Mouse (Mus musculus): ENCODE measurements at regions not wholly inside any gene's neighbourhood (a gene's known extent, or its start where the extent isn't known, plus 50 kb on each side); places are given as distances from the start of the nearest gene placed in this dataset.

GRCm38 (mm10) chr12:94587031-94587430 lies 1105.0 kb upstream of the Flrt2 start:
- H3K27ac ChIP-seq (ENCODE audit: insufficient read depth, low read length): no peak overlapping the region

DNA sequence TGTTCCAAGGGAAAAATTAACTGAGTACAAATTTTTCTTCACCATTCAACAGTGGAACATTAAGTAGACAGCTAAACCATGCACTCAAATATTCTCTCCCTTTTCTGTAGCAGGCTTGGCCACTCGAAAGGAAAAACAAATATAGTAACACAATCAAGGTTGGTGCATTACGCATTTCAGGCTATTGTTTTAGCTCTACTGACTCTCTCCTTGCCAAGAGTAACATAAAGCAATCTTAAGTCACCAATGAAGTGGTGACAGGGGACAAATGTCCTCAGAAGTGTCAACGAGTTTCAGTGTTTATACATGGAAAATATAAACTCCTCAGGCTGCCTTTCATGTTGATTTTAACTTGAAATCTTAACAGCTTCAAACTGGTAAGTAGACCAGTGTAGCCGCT lies 1103.4 kb upstream of the Flrt2 start:
- Histone ChIP-seq H3K4me1 (ENCODE audit: control insufficient read depth, insufficient read depth, low read length) (no peaks in the 10 kb centered on the region), H3K27me3 (ENCODE audit: control insufficient read depth, insufficient read depth, low read length) (no peaks in the 10 kb centered on the region), H3K4me3 (replicated peaks; ENCODE audit: insufficient read depth, low read depth, low read length) (no peak overlapping the region), H3K27ac (ENCODE audit: insufficient read depth, low read length) (no peak overlapping the region)
- no peak for DNase-seq
- no peak for TF ChIP-seq CTCF (IDR thresholded peaks at IDR 0.05; ENCODE audit: borderline replicate concordance, insufficient read depth, low read depth, low read length)
- TF ChIP-seq POLR2A (IDR thresholded peaks at IDR 0.05; ENCODE audit: borderline replicate concordance, insufficient read depth, low read length): no peak
- 75% methylated on average over 4 of the region's 4 CpGs for WGBS

More at GRCm38 (mm10) chr12:94587031-94587430, 1105.0 kb upstream of the Flrt2 start:
- DNase-seq: no peak
- 37% methylated on average over 4 of the region's 4 CpGs for WGBS
- H3K27me3 ChIP-seq (ENCODE audit: control insufficient read depth, insufficient read depth, low read length): no peaks in the 10 kb centered on the region
- no peak for TF ChIP-seq CTCF (IDR thresholded peaks at IDR 0.05; ENCODE audit: borderline replicate concordance, insufficient read depth, low read depth, low read length)
- no peak for TF ChIP-seq POLR2A (IDR thresholded peaks at IDR 0.05; ENCODE audit: borderline replicate concordance, insufficient read depth, low read length)
- H3K4me1 ChIP-seq (ENCODE audit: control insufficient read depth, insufficient read depth, low read length): no peaks in the 10 kb centered on the region
- no peak overlapping the region for H3K4me3 ChIP-seq (replicated peaks; ENCODE audit: insufficient read depth, low read depth, low read length)

GRCm38 (mm10) chr12:94589033-94589432 lies 1103.0 kb upstream of the Flrt2 start:
- no peak overlapping the region for H3K4me3 ChIP-seq (replicated peaks; ENCODE audit: insufficient read depth, low read depth, low read length)
- no peak for DNase-seq
- no peaks in the 10 kb centered on the region for H3K4me1 ChIP-seq (ENCODE audit: control insufficient read depth, insufficient read depth, low read length)
- no peaks in the 10 kb centered on the region for H3K27me3 ChIP-seq (ENCODE audit: control insufficient read depth, insufficient read depth, low read length)
- WGBS: 78% methylated on average over 4 of the region's 4 CpGs
- H3K27ac ChIP-seq (ENCODE audit: insufficient read depth, low read length): no peak overlapping the region
- no peak for TF ChIP-seq CTCF (IDR thresholded peaks at IDR 0.05; ENCODE audit: borderline replicate concordance, insufficient read depth, low read depth, low read length)
- no peak for TF ChIP-seq POLR2A (IDR thresholded peaks at IDR 0.05; ENCODE audit: borderline replicate concordance, insufficient read depth, low read length)

DNA sequence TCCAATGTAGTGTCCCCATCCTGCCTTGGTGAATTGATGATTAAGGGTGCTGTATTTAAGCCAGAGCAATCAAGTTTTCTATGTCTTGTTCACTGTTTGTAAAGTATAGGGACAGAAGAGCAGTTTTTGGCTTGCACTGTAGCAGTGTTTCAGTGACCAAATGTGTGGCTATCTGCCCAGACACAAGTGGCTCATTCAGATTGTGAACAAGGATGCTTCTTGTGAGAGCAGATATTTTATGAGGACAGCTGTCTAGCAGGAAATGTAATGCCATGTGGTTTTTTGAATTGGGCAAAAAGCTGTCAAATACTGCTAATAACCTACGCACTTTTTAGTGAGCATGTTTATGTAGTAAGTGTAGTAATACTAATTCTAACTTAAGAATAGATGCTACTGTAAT lies 1086.5 kb upstream of the Flrt2 start:
- no peak overlapping the region for H3K4me3 ChIP-seq (replicated peaks; ENCODE audit: insufficient read depth, low read depth, low read length)
- no peaks in the 10 kb centered on the region for H3K4me1 ChIP-seq (ENCODE audit: control insufficient read depth, insufficient read depth, low read length)
- WGBS: 11% methylated on average over 1 of the region's 1 CpGs
- DNase-seq: peak in 1 of 2 experiments; percentile 0
- TF ChIP-seq CTCF (IDR thresholded peaks at IDR 0.05; ENCODE audit: borderline replicate concordance, insufficient read depth, low read depth, low read length) (no peak), POLR2A (IDR thresholded peaks at IDR 0.05; ENCODE audit: borderline replicate concordance, insufficient read depth, low read length) (no peak)
- H3K27ac ChIP-seq (ENCODE audit: insufficient read depth, low read length): no peak overlapping the region
- no peaks in the 10 kb centered on the region for H3K27me3 ChIP-seq (ENCODE audit: control insufficient read depth, insufficient read depth, low read length)

DNA sequence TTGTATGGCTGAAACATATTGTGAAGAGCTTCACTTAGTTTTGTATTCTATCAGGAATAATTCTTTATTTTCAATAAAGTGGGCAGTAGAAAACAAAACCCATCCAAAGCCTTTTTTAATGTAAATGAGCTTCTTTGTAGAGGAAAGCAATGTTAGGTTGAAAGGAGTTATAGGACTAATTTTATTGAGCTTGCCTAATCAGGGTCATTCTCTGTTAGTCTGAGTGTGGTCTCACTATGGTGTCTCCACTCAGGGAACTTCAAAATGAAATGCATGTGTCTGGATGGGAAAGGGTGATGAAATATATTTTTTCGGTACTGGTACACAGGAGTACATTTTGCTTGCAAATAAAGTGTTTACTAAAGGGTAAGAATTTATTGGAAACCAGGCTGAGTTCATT lies 1055.5 kb upstream of the Flrt2 start:
- Histone ChIP-seq H3K4me1 (ENCODE audit: control insufficient read depth, insufficient read depth, low read length) (no peaks in the 10 kb centered on the region), H3K27ac (ENCODE audit: insufficient read depth, low read length) (no peak overlapping the region), H3K27me3 (ENCODE audit: control insufficient read depth, insufficient read depth, low read length) (no peaks in the 10 kb centered on the region), H3K4me3 (replicated peaks; ENCODE audit: insufficient read depth, low read depth, low read length) (no peak overlapping the region)
- TF ChIP-seq POLR2A (IDR thresholded peaks at IDR 0.05; ENCODE audit: borderline replicate concordance, insufficient read depth, low read length): no peak
- TF ChIP-seq CTCF (IDR thresholded peaks at IDR 0.05; ENCODE audit: borderline replicate concordance, insufficient read depth, low read depth, low read length): no peak
- 66% methylated on average over 1 of the region's 1 CpGs for WGBS
- no peak for DNase-seq

DNA sequence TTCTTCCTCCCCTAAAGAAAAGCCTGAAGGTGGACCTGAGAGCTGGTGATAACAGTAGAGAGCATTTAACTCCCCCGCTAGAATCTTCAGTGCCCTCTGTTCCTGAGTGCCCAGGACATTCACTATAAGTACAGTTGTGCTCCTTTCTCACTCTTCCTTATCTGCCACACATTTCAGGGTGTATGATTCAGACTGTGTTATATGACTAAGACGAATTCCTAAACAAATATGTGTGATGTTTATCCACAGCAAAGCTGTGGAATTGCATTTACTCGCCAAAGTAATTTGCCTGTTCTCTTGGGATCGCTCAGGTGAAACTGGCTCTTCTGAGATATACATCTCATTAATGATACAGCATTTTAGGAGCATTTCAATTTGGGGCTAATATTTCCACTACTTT lies 1051.9 kb upstream of the Flrt2 start:
- no peaks in the 10 kb centered on the region for H3K4me1 ChIP-seq (ENCODE audit: control insufficient read depth, insufficient read depth, low read length)
- no peak for DNase-seq
- no peak for TF ChIP-seq CTCF (IDR thresholded peaks at IDR 0.05; ENCODE audit: borderline replicate concordance, insufficient read depth, low read depth, low read length)
- TF ChIP-seq POLR2A (IDR thresholded peaks at IDR 0.05; ENCODE audit: borderline replicate concordance, insufficient read depth, low read length): no peak
- WGBS: 86% methylated on average over 4 of the region's 4 CpGs
- no peaks in the 10 kb centered on the region for H3K27me3 ChIP-seq (ENCODE audit: control insufficient read depth, insufficient read depth, low read length)
- no peak overlapping the region for H3K27ac ChIP-seq (ENCODE audit: insufficient read depth, low read length)
- H3K4me3 ChIP-seq (replicated peaks; ENCODE audit: insufficient read depth, low read depth, low read length): no peak overlapping the region

DNA sequence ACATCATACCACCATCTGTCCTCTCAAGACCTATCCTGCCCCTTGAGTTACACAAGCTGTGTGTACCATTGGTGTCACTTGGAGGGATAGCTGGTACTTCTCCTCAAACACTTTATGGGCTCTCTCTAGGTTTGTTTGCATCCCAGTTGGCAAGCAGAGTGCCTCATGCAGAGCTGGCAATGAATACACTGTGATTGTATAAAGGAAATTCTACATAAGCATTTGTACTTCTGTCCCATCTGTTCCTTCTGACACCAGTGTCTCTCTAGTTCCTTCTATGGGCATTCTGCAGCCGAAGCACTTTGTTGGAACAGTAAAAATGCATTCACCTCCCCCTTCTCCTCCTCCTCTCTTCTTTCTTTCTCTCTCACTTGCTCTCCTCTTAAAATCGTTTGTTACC lies 1046.7 kb upstream of the Flrt2 start:
- H3K4me3 ChIP-seq (replicated peaks; ENCODE audit: insufficient read depth, low read depth, low read length): no peak overlapping the region
- TF ChIP-seq CTCF (IDR thresholded peaks at IDR 0.05; ENCODE audit: borderline replicate concordance, insufficient read depth, low read depth, low read length) (no peak), POLR2A (IDR thresholded peaks at IDR 0.05; ENCODE audit: borderline replicate concordance, insufficient read depth, low read length) (no peak)
- 19% methylated on average over 2 of the region's 2 CpGs for WGBS
- no peaks in the 10 kb centered on the region for H3K27me3 ChIP-seq (ENCODE audit: control insufficient read depth, insufficient read depth, low read length)
- DNase-seq: peak; percentile 13 to 39
- H3K4me1 ChIP-seq (ENCODE audit: control insufficient read depth, insufficient read depth, low read length): no peaks in the 10 kb centered on the region
- H3K27ac ChIP-seq (ENCODE audit: insufficient read depth, low read length): no peak overlapping the region

DNA sequence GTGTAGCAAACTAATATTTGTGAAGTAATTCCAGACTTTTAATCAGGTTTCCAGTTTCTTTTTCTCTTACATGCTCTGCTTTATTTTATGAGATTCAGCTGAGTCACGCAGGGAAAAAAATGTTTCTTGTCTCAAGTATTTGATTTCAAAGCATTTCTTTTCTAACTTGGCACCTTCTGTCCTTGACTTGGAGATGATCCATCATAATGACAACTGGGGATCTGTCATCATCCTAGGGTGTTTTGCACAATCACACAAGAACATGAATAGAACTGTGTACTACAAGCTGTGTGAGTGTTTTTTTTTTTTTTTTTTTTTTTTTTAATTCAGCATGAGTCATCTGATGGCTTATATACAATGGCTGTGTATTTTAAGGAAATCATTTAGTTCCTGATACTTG lies 1022.0 kb upstream of the Flrt2 start:
- no peak for DNase-seq
- Histone ChIP-seq H3K27ac (ENCODE audit: insufficient read depth, low read length) (no peak overlapping the region), H3K4me1 (ENCODE audit: control insufficient read depth, insufficient read depth, low read length) (no peaks in the 10 kb centered on the region), H3K27me3 (ENCODE audit: control insufficient read depth, insufficient read depth, low read length) (no peaks in the 10 kb centered on the region), H3K4me3 (replicated peaks; ENCODE audit: insufficient read depth, low read depth, low read length) (no peak overlapping the region)
- WGBS: 63% methylated on average over 1 of the region's 1 CpGs
- TF ChIP-seq CTCF (IDR thresholded peaks at IDR 0.05; ENCODE audit: borderline replicate concordance, insufficient read depth, low read depth, low read length): no peak
- TF ChIP-seq POLR2A (IDR thresholded peaks at IDR 0.05; ENCODE audit: borderline replicate concordance, insufficient read depth, low read length): no peak

Measured in cerebellum, adult 2 months (tissue).